Mouse (Mus musculus) liver (tissue): Measurements from ENCODE around the gene Vcp.
A peak's percentile ranks its signal among the peaks of the same experiment; 100 is the strongest.

Experiments used
- DNase-seq: peaks from one replicate; pipeline ENCODE4 v3.0.0-alpha.2; 2020; ENCODE audit warnings: mixed read lengths

The Vcp gene

GRCm38 (mm10) chr4:42965039-42965719, 35.1 kb downstream of the Vcp start:
- DNase-seq = peak; percentile 50

- DNase-seq = no peak
Observed at GRCm38 (mm10) chr4:42963480-42963879, 36.8 kb downstream of the Vcp start.

GRCm38 (mm10) chr4:42961592-42961991, 38.7 kb downstream of the Vcp start:
- DNase-seq = peak; percentile 64

- no peak for DNase-seq
Observed at GRCm38 (mm10) chr4:42959382-42959781, 40.9 kb downstream of the Vcp start.

GRCm38 (mm10) chr4:42958942-42959341, 41.4 kb downstream of the Vcp start:
- no peak for DNase-seq

GRCm38 (mm10) chr4:42957979-42958378, 42.3 kb downstream of the Vcp start:
- DNase-seq = no peak

- no peak for DNase-seq
Observed at GRCm38 (mm10) chr4:42957306-42957705, 43.0 kb downstream of the Vcp start.

- DNase-seq = no peak
Observed at GRCm38 (mm10) chr4:42956581-42956980, 43.7 kb downstream of the Vcp start.

- DNase-seq = no peak
Observed at GRCm38 (mm10) chr4:42955200-42955599, 45.1 kb downstream of the Vcp start.

GRCm38 (mm10) chr4:42954297-42954696, 46.0 kb downstream of the Vcp start:
- peak; percentile 64 for DNase-seq

- DNase-seq = no peak
Observed at GRCm38 (mm10) chr4:42953435-42954094, 46.7 kb downstream of the Vcp start.

GRCm38 (mm10) chr4:42952563-42952962, 47.7 kb downstream of the Vcp start:
- no peak for DNase-seq

- DNase-seq = no peak
Observed at GRCm38 (mm10) chr4:42951206-42952195, 48.8 kb downstream of the Vcp start.

GRCm38 (mm10) chr4:42950065-42950558, 50.2 kb downstream of the Vcp start:
- DNase-seq = peak; percentile 79

- DNase-seq = peak; percentile 86
Observed at GRCm38 (mm10) chr4:42949676-42950051, 50.6 kb downstream of the Vcp start, which contains the start of gene Dnajb5. Gene Dnajb5 (plus strand): TSS chr4:42949814.

GRCm38 (mm10) chr4:42949051-42949675, 51.1 kb downstream of the Vcp start:
- no peak for DNase-seq

GRCm38 (mm10) chr4:42948527-42948926, 51.8 kb downstream of the Vcp start:
- DNase-seq = no peak

- DNase-seq = no peak
Observed at GRCm38 (mm10) chr4:42946733-42947290, 53.5 kb downstream of the Vcp start.

- peak; percentile 56 for DNase-seq
Observed at GRCm38 (mm10) chr4:42945952-42946351, 54.4 kb downstream of the Vcp start.

- no peak for DNase-seq
Observed at GRCm38 (mm10) chr4:42945445-42945844, 54.9 kb downstream of the Vcp start.

- DNase-seq = peak; percentile 46
Observed at GRCm38 (mm10) chr4:42945043-42945442, 55.3 kb downstream of the Vcp start.

- DNase-seq = no peak
Observed at GRCm38 (mm10) chr4:42944185-42944584, 56.1 kb downstream of the Vcp start.
